Mouse (Mus musculus): ENCODE measurements around the gene Dct.

The Dct gene

DNA sequence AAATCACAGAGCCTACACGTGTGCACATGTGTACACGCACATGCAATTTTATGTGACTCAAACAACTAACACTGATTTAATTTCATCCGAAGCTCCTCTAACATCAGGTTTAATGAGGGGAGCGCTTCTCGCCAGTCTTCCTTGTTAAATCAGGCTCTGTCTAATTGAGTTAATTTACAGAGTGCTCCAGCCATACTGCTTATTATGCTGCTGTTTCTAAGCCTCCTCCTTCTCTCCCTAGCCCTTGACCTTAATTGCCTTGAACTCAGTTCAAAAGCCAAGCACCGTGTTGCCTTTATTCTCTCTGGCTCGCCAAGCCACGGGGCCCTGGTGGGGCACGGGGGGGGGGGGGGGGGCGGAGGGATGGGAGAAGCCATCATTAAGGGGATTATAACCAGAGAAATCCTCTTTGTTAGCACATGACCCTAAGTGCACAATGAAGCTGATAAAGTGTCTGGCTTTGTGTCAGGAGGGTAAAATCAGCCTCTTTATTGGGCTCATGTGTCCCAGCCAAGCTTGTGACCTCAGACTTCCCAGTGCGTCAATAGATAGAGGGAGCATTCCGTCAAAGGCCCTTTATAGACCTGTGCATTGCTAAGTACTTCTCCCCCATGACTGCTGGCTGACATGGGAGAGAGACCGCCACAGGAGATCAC lies at the start of gene Dct:
TSS of gene Dct (minus strand) at position 270 of the 656 bp plus-strand sequence.
- peak; percentile 29 for DNase-seq (ENCODE audit: low read depth, low spot score)

GRCm38 (mm10) chr14:118101227-118101990 lies 49.4 kb upstream of the Dct start:
- no peak for DNase-seq (ENCODE audit: low read depth, low spot score)

- no peak for DNase-seq (ENCODE audit: low read depth, low spot score)
Measured at GRCm38 (mm10) chr14:118098265-118098664, 46.2 kb upstream of the Dct start.

DNA sequence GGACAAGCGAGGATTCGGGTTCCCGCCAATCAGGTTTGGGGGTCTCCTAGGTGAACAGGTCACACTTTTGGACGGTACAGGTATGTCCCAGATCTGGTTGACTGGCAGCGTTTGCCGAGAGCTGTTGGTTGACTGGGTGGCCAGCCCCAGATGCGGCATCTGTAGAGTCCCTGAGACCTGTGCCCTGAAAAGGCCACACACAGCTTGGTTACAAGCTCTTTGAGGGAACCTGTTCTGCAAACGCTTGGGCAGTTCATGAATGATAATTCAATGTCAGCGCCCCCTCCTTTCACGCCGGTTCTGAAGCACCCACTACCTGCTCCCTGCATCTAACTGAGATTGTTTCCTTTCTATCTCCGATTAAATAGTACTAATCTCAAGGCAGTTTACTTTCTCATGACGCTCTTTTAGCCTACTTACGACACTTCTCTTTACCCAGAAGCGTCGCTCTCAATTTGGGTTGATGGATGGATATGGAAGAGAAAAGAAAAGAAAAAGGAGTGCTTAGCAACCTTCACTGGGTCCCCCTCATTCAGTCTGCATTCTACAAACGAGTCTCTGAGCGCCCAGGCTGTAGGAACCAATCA lies 37.9 kb upstream of the Dct start:
- peak; percentile 9 for DNase-seq (ENCODE audit: low read depth, low spot score)

DNA sequence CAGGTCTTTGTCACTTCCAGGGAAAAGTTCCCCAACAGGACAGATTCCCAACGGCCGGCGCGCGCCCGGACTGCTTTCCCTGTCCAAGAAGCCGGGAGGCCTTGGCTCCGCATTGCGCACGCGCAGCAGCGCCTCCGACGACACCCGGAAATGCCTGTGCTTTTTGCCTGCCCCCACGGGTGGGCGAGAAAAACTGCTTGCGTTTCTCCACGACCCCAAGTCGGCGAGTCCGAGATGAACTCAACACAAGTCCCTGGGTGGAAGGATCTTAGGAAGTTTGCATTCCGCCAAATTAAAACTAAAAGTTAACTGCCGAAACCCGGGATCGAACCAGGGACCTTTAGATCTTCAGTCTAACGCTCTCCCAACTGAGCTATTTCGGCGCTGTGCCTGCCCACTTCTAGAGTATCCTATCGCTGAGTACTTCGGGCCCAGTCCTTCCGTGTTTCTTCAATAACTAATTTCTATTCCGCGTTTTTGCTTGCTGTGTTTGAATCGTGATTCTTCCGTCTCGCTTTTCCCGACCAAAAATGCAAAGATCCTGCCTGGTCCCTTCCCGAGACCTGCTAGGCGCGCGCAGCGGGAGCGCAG lies 37.3 kb upstream of the Dct start:
- peak; percentile 70 for DNase-seq (ENCODE audit: low read depth, low spot score)

DNA sequence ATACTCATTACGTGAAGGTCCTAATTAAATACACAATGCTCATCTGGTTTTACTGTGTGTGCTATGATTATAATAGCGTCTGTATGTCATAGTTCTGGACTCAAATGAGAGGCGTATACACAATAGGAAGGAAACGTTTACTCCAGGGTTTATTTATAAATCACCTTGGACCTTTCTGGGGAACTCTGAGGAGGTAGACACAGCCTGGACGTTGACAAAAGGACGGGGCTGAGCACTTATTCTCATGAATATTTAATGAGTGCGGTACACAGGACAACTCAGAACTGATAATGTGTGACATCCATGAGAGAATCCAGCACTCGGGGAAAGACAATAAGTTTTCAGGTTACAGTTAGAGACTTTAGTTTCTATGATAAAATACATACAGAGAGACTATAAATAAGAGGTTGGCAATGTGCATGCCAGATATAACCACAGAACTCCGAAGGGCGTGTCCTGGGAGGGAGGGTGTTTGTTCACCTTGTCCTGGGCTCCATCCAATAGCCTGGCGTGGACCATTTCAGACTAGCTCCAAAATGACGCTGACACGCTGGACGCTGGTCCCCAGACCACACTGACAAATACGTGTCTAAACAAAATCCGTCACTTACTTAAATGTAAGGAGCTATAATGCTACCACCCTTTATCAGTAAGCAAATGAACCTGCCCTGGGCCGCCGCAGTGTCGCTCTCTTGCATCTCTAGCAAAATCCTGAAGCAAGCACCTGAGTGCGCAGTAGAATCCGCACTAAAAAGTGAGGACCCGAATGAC lies 36.6 kb upstream of the Dct start:
- peak; percentile 5 for DNase-seq (ENCODE audit: low read depth, low spot score)

DNA sequence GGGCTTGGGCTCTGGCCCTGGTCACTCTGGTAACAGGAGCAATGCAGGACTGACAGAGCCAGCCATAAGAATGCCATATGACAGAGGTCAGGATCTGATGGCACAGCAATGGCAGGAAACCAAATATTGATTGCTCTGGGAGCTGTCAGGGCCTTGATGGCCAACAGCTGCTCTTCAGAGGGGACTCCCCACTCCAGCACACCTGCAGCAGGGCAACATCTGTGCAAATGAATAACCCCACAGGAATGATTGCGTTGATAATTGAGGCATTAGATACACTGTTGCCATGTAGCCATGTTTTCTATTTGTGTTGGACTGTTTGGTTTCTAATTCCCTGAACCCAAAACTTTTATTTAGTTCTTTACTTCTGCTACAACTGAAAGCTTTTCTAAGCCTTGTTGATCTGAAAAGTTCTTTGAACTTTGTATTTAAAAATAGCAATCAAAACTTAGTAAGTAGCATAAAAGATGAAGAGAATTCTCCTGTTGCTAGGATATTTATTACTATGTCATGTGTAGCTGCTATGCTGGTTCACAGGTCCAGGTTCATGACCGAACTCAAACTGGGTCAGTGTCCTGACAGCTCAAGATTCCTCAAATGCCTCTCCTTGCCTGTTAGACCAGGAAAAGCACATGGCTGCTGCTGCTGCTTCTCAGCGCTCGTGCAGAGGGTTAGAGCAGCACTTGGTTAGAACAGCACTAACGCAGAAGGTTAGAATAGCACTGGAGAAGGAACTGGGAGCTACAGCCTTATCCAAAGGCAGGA lies 34.4 kb upstream of the Dct start:
- no peak for DNase-seq (ENCODE audit: low read depth, low spot score)

GRCm38 (mm10) chr14:118083851-118084250 lies 31.8 kb upstream of the Dct start:
- no peak for DNase-seq (ENCODE audit: low read depth, low spot score)

DNA sequence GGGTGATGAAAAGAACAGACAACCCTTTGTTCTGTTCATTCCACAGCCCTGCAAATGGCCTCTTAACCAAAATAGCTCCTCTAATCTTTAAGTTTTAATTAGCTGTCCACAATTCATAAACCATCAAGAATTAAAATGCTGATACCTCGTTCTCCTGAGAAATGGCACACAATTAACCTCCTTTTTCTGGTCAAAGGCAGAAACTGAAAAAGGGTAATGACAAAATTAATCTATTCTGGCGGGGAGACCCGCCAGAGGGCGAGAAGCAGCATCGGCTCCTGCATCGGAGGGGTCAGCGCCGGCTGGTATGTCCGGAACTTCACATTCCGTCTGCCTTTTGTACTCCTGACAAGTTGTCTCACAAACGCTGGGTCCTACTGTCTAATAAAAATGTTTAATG lies 28.6 kb upstream of the Dct start:
- DNase-seq (ENCODE audit: low read depth, low spot score): no peak

DNA sequence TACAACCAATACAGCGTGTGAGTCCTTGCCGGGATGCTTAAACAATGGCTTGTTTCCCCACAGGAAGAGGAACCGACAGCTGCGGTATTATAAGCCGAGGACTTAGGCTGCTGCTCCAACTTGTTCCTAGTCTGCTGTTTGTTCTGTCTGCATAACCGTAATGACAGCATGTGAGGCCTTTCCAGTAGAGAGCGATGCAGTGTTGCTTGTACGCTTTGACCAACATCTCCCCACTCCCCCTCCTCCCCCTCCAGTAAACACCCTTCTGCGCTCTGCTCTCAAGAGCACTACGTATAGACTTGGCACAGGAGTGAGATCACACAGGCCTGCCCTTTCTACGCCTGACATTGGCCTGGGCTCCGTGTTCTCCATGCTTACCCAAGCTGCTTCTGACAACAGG lies 18.1 kb upstream of the Dct start:
- DNase-seq (ENCODE audit: low read depth, low spot score): no peak

GRCm38 (mm10) chr14:118069439-118070079 lies 17.5 kb upstream of the Dct start:
- no peak for DNase-seq (ENCODE audit: low read depth, low spot score)

DNA sequence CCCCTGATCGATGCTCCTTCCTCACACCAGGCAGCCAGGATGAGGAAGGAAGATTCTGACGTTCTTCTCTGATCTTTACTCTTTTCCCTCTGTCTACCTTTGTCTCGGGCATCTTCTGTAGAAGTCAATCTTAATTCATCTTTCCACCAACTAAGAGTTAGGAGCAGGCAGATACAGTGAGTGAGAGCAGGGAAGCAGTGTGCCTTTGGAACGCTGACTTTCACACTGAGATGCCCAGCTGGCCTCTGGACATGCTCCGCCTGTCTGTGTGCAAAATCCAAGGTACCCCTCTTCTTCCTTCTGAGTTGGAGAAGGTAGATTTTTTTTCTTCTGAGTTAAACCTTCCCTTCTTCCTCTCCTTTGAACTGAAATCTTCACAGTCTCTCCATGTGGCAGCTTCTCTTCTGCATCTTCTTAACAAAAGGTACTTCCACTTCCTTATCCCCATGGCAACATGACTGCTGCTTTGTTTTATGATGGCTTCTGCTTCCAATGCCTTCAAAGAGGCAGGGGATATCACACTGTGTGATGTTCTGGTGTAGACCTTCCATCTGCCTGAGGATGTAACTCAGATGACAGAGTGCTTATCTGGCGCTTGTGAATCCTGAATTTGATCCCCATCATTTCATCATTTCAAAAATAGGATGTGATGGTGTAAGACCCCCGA lies 9.9 kb upstream of the Dct start:
- DNase-seq (ENCODE audit: low read depth, low spot score): no peak

GRCm38 (mm10) chr14:118058581-118058886 lies 6.5 kb upstream of the Dct start:
- DNase-seq (ENCODE audit: low read depth, low spot score): no peak

GRCm38 (mm10) chr14:118057696-118058580 lies 5.9 kb upstream of the Dct start:
- DNase-seq (ENCODE audit: low read depth, low spot score): no peak

DNA sequence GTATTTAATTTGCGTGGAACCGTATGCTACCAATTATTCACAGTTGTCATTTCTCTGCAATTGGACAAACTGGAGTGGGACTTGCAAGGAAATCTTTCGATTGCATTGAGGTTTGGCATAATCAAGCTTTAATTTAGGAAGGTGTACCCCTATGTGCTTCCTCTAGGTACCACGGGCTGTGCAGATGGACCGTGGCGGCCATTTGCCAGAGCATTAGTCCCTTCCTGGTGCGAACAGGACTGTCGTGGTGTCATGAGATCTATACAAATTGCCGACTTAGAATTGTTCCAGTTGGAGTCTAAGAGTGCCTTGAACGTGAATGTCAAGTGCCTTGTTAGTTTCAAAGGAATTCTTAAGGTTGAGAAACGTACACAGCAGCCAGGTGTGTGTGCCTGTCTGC lies 726 bp upstream of the Dct start:
- DNase-seq (ENCODE audit: low read depth, low spot score): no peak

DNA sequence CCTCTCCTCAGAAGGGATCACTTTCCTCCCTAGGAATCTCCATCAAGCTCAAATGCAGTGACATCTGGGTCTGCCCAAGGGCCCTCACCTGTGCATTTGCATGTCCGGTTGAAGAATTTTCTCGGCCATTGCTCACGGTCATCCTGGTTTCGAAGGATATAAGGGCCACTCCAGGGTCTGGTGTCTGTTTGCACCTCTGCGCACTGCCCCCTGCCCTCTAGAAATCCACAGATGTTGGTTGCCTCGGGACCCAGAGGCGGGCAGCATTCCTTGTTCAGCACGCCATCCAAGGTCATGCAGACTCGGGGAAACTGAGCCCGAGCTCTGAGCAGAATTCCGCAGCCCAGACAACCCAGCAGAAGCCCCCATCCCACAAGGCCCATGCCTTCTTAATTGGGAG lies 648 bp downstream of the Dct start:
- DNase-seq (ENCODE audit: low read depth, low spot score): no peak

- no peak for DNase-seq (ENCODE audit: low read depth, low spot score)
Measured at GRCm38 (mm10) chr14:118050990-118051389, 1.1 kb downstream of the Dct start.

- no peak for DNase-seq (ENCODE audit: low read depth, low spot score)
Measured at GRCm38 (mm10) chr14:118050431-118050830, 1.6 kb downstream of the Dct start.

GRCm38 (mm10) chr14:118049648-118050238 lies 2.3 kb downstream of the Dct start:
- no peak for DNase-seq (ENCODE audit: low read depth, low spot score)

Measured in telencephalon, adult 2 months (tissue).